Mouse (Mus musculus) CH12.LX (cell line): ENCODE results near the gene Dnajc25. TPM values are rescaled to one million over a fixed set of nuclear protein-coding genes. Genes with fewer than 3 reads are reported as not detected.

ENCODE experiments used
- DNase-seq: peaks from one replicate; pipeline ENCODE4 v3.0.0-alpha.2; 2013; ENCODE audit errors: extremely low read depth
- H3K27ac ChIP-seq: 2 replicates; pipeline ENCODE4 v1.5.1; 2012; ENCODE audit warnings: low read depth, mild to moderate bottlenecking, control low read depth, moderate library complexity; ENCODE audit not compliant: insufficient read depth
- H3K27me3 ChIP-seq: replicated peaks from 2 replicates; pipeline ENCODE3; 2012; ENCODE audit warnings: inconsistent platforms
- H3K36me3 ChIP-seq, 2 experiments: replicated peaks in 1 of 2; 2 replicates each; pipeline versions ENCODE3 to v1.6.1; 2012; ENCODE audit warnings: inconsistent platforms in 1 of 2, low read length in 1 of 2, mild to moderate bottlenecking in 1 of 2, mixed read lengths in 1 of 2, moderate library complexity in 1 of 2; ENCODE audit not compliant: control insufficient read depth in 1 of 2, insufficient read depth in 1 of 2
- H3K4me1 ChIP-seq, 2 experiments: 2 replicates each; pipeline ENCODE4 v1.6.1; 2012; ENCODE audit warnings: inconsistent platforms in 1 of 2, moderate library complexity in 1 of 2; ENCODE audit not compliant: insufficient read depth in 2 of 2, control insufficient read depth in 1 of 2
- H3K4me2 ChIP-seq: 2 replicates; pipeline ENCODE4 v1.6.1; 2012; ENCODE audit warnings: low read depth, mild to moderate bottlenecking, control low read depth; ENCODE audit not compliant: poor library complexity, insufficient read depth, severe bottlenecking
- H3K4me3 ChIP-seq, 3 experiments: fragments of 150-350 bp in 1 of 3; sonication (generic) in 1 of 3; replicated peaks in 1 of 3; 2 replicates each; pipeline versions ENCODE3 to v1.5.1; 2011 to 2012; ENCODE audit warnings: low read depth in 2 of 3, low read length in 2 of 3, mild to moderate bottlenecking in 2 of 3, moderate library complexity in 2 of 3, control low read depth in 1 of 3, improper control_type of control experiment in 1 of 3, inconsistent platforms in 1 of 3, mixed read lengths in 1 of 3; ENCODE audit not compliant: poor library complexity in 1 of 3
- H3K79me2 ChIP-seq: replicated peaks from 2 replicates; pipeline ENCODE4 v1.6.1; 2012; ENCODE audit warnings: mild to moderate bottlenecking, moderate library complexity; ENCODE audit not compliant: control insufficient read depth, poor library complexity, insufficient read depth, severe bottlenecking; ENCODE audit errors: extremely low read depth
- H3K9ac ChIP-seq: 2 replicates; pipeline ENCODE4 v1.6.1; 2012; ENCODE audit warnings: low read depth, mild to moderate bottlenecking, control low read depth, moderate library complexity; ENCODE audit not compliant: insufficient read depth
- H3K9me3 ChIP-seq: replicated peaks from 2 replicates; pipeline ENCODE3; 2012; ENCODE audit warnings: low read length, inconsistent platforms, mixed read lengths
- CHD1 ChIP-seq: IDR thresholded peaks from 2 replicates; pipeline ENCODE4 v1.6.1; 2012; ENCODE audit warnings: low read depth, low read length, improper control_type of control experiment, inconsistent platforms
- CTCF ChIP-seq, 2 experiments: IDR thresholded peaks in 1 of 2; conservative IDR thresholded peaks in 1 of 2; 2 replicates each; pipeline ENCODE4 v1.5.1; 2011 to 2012; ENCODE audit warnings: low read depth in 2 of 2, low read length in 2 of 2, improper control_type of control experiment in 1 of 2, inconsistent platforms in 1 of 2, mild to moderate bottlenecking in 1 of 2, moderate library complexity in 1 of 2
- E2F4 ChIP-seq: IDR thresholded peaks from 2 replicates; pipeline ENCODE4 v1.6.1; 2011; ENCODE audit warnings: low read depth, low read length, improper control_type of control experiment; ENCODE audit not compliant: insufficient replicate concordance
- ELF1 ChIP-seq: IDR thresholded peaks from 2 replicates; pipeline ENCODE4 v1.6.1; 2014; ENCODE audit warnings: low read depth, mild to moderate bottlenecking, inconsistent platforms, low read length, improper control_type of control experiment
- HCFC1 ChIP-seq: IDR thresholded peaks from 2 replicates; pipeline ENCODE4 v1.6.1; 2012; ENCODE audit warnings: low read depth, mild to moderate bottlenecking, inconsistent platforms, low read length, improper control_type of control experiment
- MAX ChIP-seq: IDR thresholded peaks from 2 replicates; pipeline ENCODE4 v1.6.1; 2011; ENCODE audit warnings: low read length, improper control_type of control experiment
- PAX5 ChIP-seq: IDR thresholded peaks from 2 replicates; pipeline ENCODE4 v1.6.1; 2012; ENCODE audit warnings: low read length, inconsistent platforms, mixed read lengths
- POLR2AphosphoS2 ChIP-seq: IDR thresholded peaks from 2 replicates; pipeline ENCODE4 v1.6.1; 2011; ENCODE audit warnings: low read depth, low read length, improper control_type of control experiment
- RAD21 ChIP-seq: IDR thresholded peaks from 2 replicates; pipeline ENCODE4 v1.6.1; 2011; ENCODE audit warnings: low read depth, mild to moderate bottlenecking, low read length, improper control_type of control experiment, moderate library complexity
- TBP ChIP-seq: conservative IDR thresholded peaks from 2 replicates; pipeline ENCODE4 v1.6.1; 2011; ENCODE audit warnings: low read depth, low read length, improper control_type of control experiment
- UBTF ChIP-seq: IDR thresholded peaks from 2 replicates; pipeline ENCODE4 v1.6.1; 2012; ENCODE audit warnings: low read depth, mild to moderate bottlenecking, inconsistent platforms, low read length, improper control_type of control experiment, moderate library complexity
- dilution Hi-C: fragments of 300-500 bp; cut with MboI; formaldehyde crosslinking; loops from 2 replicates; pipeline ENCODE4 v1.14.3; 2020; ENCODE audit warnings: low sequenced_read_pairs; ENCODE audit not compliant: extremely low pct_unique_long_range_greater_than_20kb, extremely low pct_ligation_motif_present
- in situ Hi-C: fragments of 300-500 bp; cut with MboI; formaldehyde crosslinking; loops from 3 replicates; pipeline ENCODE4 v1.14.3; 2019; ENCODE audit warnings: low sequenced_read_pairs, low pct_ligation_motif_present, low pct_unique_long_range_greater_than_20kb, mixed read lengths
- polyA plus RNA-seq: library from polyadenylated mRNA; unstranded; fragments of >175 nt; gene quantifications from 2 replicates; pipeline ENCODE4 v1.2.1, GENCODE M21; 2012; ENCODE audit warnings: low read depth; ENCODE audit not compliant: insufficient read length
- total RNA-seq, 2 experiments: library from RNA; depleted of rRNA; stranded (reverse); fragments of 300-350 nt in 1 of 2; fragments of >200 nt in 1 of 2; gene quantifications; 2 replicates each; pipeline ENCODE4 v1.2.3; 2012 to 2014

Dnajc25 gene
- total and polyA plus RNA-seq, 3 experiments: 2.7 to 7.0 (median 3.8) TPM

DNA sequence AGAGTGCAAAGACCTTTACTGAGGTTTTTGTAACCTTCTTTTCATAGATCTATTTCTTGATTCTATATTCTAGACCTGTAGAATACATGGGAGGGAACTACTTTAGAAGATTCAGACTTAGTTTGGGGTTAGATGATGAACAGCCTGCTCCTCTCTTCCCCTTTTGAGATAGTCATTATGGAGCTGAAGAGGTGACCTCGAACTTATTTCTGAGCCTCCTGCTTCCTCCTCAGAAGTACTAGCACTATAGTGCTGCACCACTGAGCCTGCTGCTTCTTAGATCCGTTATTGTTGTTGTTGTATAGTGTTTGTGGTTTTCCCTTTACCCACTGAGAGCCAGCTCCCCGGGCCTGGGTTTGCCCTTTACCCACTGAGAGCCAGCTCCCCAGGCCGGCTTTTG, 14.8 kb downstream of the Dnajc25 start:
- TF ChIP-seq RAD21: no peak
- no peak for TF ChIP-seq POLR2AphosphoS2
- no peak for TF ChIP-seq HCFC1
- TF ChIP-seq ELF1: no peak
- no peak for TF ChIP-seq TBP
- dilution Hi-C loops (no loop called here), in situ Hi-C loops (no loop called here)
- H3K27ac ChIP-seq: no peak overlapping the region
- peak overlapping the region; percentile 71; the same call in 1 of the 2 replicates for H3K4me2 ChIP-seq
- H3K4me1 ChIP-seq: peaks cover 16 to 55% of the 10 kb centered on the region in 2 experiments
- no peaks in the 10 kb centered on the region for H3K9me3 ChIP-seq
- H3K27me3 ChIP-seq: no peaks in the 10 kb centered on the region
- H3K9ac ChIP-seq: no peak overlapping the region
- H3K79me2 ChIP-seq: peaks cover 11% of the 10 kb centered on the region
- H3K36me3 ChIP-seq: peaks cover 2 to 13% of the 10 kb centered on the region in 2 experiments
- no peak for DNase-seq
- H3K4me3 ChIP-seq: no peak overlapping the region

DNA sequence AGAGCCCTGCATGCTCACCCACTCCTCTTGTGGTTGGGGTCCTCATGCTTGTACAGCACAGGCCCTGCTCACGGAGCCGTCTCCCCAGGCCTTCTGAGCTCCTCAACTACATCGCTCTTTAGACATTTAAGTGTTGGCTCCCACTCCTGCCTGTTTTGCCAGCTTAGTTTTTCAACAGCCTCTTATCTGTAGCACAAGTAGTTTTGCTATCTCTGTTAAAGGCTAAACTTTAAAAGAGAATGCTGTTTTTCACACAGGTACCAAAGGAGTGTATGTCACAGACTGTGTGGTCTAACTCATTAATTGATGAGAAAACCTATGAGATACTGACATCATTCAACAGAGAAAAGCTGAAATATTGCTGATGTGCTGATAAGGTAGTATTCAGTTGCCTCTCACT, 16.6 kb downstream of the Dnajc25 start:
- peaks cover 11% of the 10 kb centered on the region for H3K79me2 ChIP-seq
- no peak overlapping the region for H3K4me2 ChIP-seq
- no peaks in the 10 kb centered on the region for H3K9me3 ChIP-seq
- H3K27me3 ChIP-seq: no peaks in the 10 kb centered on the region
- H3K4me3 ChIP-seq: no peak overlapping the region
- H3K36me3 ChIP-seq: peaks cover 2 to 24% of the 10 kb centered on the region in 2 experiments
- in situ Hi-C loops (no loop called here), dilution Hi-C loops (no loop called here)
- no peak overlapping the region for H3K27ac ChIP-seq
- no peak for DNase-seq
- no peak for TF ChIP-seq CTCF (conservative IDR thresholded peaks at IDR 0.05 in 1 of 2, IDR thresholded peaks at IDR 0.05 in 1 of 2; ENCODE audit: low read depth in 2 of 2, low read length in 2 of 2)
- TF ChIP-seq PAX5: no peak
- TF ChIP-seq UBTF: no peak
- H3K9ac ChIP-seq: no peak overlapping the region
- peaks cover 8 to 37% of the 10 kb centered on the region in 2 experiments for H3K4me1 ChIP-seq

GRCm38 (mm10) chr4:59015181-59015580, 20.3 kb downstream of the Dnajc25 start:
- TF ChIP-seq POLR2AphosphoS2 (no peak), E2F4 (no peak), CHD1 (no peak), MAX (no peak)
- dilution Hi-C loops: no loop called here
- no peaks in the 10 kb centered on the region for H3K9me3 ChIP-seq
- DNase-seq: no peak
- H3K4me3 ChIP-seq: no peak overlapping the region
- no peak overlapping the region for H3K4me2 ChIP-seq
- peaks cover 11 to 52% of the 10 kb centered on the region in 2 experiments for H3K36me3 ChIP-seq
- no peak overlapping the region for H3K9ac ChIP-seq
- peaks cover 0 to 2% of the 10 kb centered on the region in 2 experiments; a peak in 2 of 4 replicates for H3K4me1 ChIP-seq
- no peaks in the 10 kb centered on the region for H3K27me3 ChIP-seq
- H3K27ac ChIP-seq: no peak overlapping the region
- in situ Hi-C loops: no loop called here
- peaks cover 3% of the 10 kb centered on the region; the same call in 1 of the 2 replicates for H3K79me2 ChIP-seq
